Mouse (Mus musculus) neural tube, embryonic 13.5 days (tissue): ENCODE data around the gene Uqcc1. TPM values are rescaled to one million over a fixed set of nuclear protein-coding genes. Genes with fewer than 3 reads are reported as not detected.

Experiments
- ATAC-seq: fragments of 200-750 bp; cut with Nextera tagmentation; 2 replicates; pipeline ENCODE4 v1.8.0; 2017; ENCODE audit warnings: low read depth, mild to moderate bottlenecking, moderate TSS enrichment, moderate library complexity
- H3K27ac ChIP-seq: fragments of 300-500 bp; sonication (generic); replicated peaks from 2 replicates; pipeline ENCODE4 v1.5.1; 2015; ENCODE audit warnings: moderate library complexity, mild to moderate bottlenecking, inconsistent platforms
- H3K27me3 ChIP-seq: fragments of 300-500 bp; sonication (generic); 2 replicates; pipeline ENCODE4 v1.6.1; 2015; ENCODE audit warnings: mild to moderate bottlenecking, inconsistent platforms
- H3K36me3 ChIP-seq: fragments of 300-500 bp; sonication (generic); 2 replicates; pipeline ENCODE4 v1.6.1; 2015; ENCODE audit warnings: mild to moderate bottlenecking, inconsistent platforms
- H3K4me1 ChIP-seq: fragments of 300-500 bp; sonication (generic); replicated peaks from 2 replicates; pipeline ENCODE4 v1.6.1; 2015; ENCODE audit warnings: inconsistent platforms
- H3K4me2 ChIP-seq: fragments of 300-500 bp; sonication (generic); 2 replicates; pipeline ENCODE4 v1.6.1; 2015; ENCODE audit warnings: inconsistent platforms, mild to moderate bottlenecking, moderate library complexity
- H3K4me3 ChIP-seq: fragments of 300-500 bp; sonication (generic); 2 replicates; pipeline ENCODE4 v1.5.1; 2015; ENCODE audit warnings: mild to moderate bottlenecking, inconsistent platforms
- H3K9ac ChIP-seq: fragments of 300-500 bp; sonication (generic); 2 replicates; pipeline ENCODE4 v1.6.1; 2015; ENCODE audit warnings: moderate library complexity, mild to moderate bottlenecking, inconsistent platforms
- H3K9me3 ChIP-seq: fragments of 300-500 bp; sonication (generic); 2 replicates; pipeline ENCODE4 v1.6.1; 2016; ENCODE audit warnings: inconsistent platforms
- WGBS: fragments of 180-500 bp; shearing (Covaris S2); methylation state at CpG from one replicate; pipeline ENCODE4 v1.1.7; 2015; 5-methylcytosine and 5-hydroxymethylcytosine counted together
- polyA plus RNA-seq: library from polyadenylated mRNA; unstranded; fragments of >200 nt; fragmentation: Nextera tagmentation; extraction: Ambion mirVana; gene quantifications from 2 replicates; pipeline ENCODE4 v1.2.1, GENCODE M21; 2015

The Uqcc1 gene
- 69.7 and 73.1 TPM in 2 replicates for polyA plus RNA-seq

- Histone ChIP-seq H3K36me3 (no peaks in the 10 kb centered on the region), H3K27me3 (no peaks in the 10 kb centered on the region), H3K9ac (peak within 1 kb of the TSS; percentile 78), H3K27ac (peak within 1 kb of the TSS; percentile 89), H3K4me1 (peaks cover 23% of the 10 kb centered on the region), H3K4me3 (peak within 1 kb of the TSS; percentile 67), H3K9me3 (no peaks in the 10 kb centered on the region), H3K4me2 (peak within 1 kb of the TSS; percentile 89)
- ATAC-seq = peak; percentile 95
- under 1% methylated on average over 38 of the region's 38 CpGs for WGBS
Measured at GRCm38 (mm10) chr2:155929531-155930442, at the start of gene Uqcc1. TSS of gene Uqcc1 (minus strand) at chr2:155930310.

- WGBS = 83% methylated on average over 5 of the region's 5 CpGs
- peaks cover 92% of the 10 kb centered on the region for H3K36me3 ChIP-seq
Measured at GRCm38 (mm10) chr2:155979328-155979991, 49.4 kb upstream of the Uqcc1 start.

GRCm38 (mm10) chr2:155974087-155974731, 44.1 kb upstream of the Uqcc1 start:
- 86% methylated on average over 14 of the region's 14 CpGs for WGBS
- Histone ChIP-seq H3K27me3 (no peaks in the 10 kb centered on the region), H3K4me1 (no peaks in the 10 kb centered on the region), H3K36me3 (peaks cover 87% of the 10 kb centered on the region), H3K9me3 (no peaks in the 10 kb centered on the region), H3K27ac (no peak overlapping the region), H3K9ac (no peak overlapping the region), H3K4me2 (no peak overlapping the region), H3K4me3 (no peak overlapping the region)
- no peak for ATAC-seq

More at GRCm38 (mm10) chr2:155979328-155979991, 49.4 kb upstream of the Uqcc1 start:
- no peak overlapping the region for H3K9ac ChIP-seq
- H3K4me1 ChIP-seq = no peaks in the 10 kb centered on the region
- H3K4me2 ChIP-seq = no peak overlapping the region
- no peak overlapping the region for H3K4me3 ChIP-seq
- no peaks in the 10 kb centered on the region for H3K27me3 ChIP-seq
- no peaks in the 10 kb centered on the region for H3K9me3 ChIP-seq
- H3K27ac ChIP-seq = no peak overlapping the region
- no peak for ATAC-seq

- no peaks in the 10 kb centered on the region for H3K9me3 ChIP-seq
- no peak for ATAC-seq
- H3K9ac ChIP-seq = no peak overlapping the region
- H3K36me3 ChIP-seq = peaks cover 90% of the 10 kb centered on the region
- 88% methylated on average over 6 of the region's 6 CpGs for WGBS
- H3K4me1 ChIP-seq = no peaks in the 10 kb centered on the region
- no peaks in the 10 kb centered on the region for H3K27me3 ChIP-seq
- no peak overlapping the region for H3K4me2 ChIP-seq
- no peak overlapping the region for H3K27ac ChIP-seq
- H3K4me3 ChIP-seq = no peak overlapping the region
Measured at GRCm38 (mm10) chr2:155973348-155973747, 43.2 kb upstream of the Uqcc1 start.

GRCm38 (mm10) chr2:155962991-155963390, 32.9 kb upstream of the Uqcc1 start:
- H3K9ac ChIP-seq = no peak overlapping the region
- H3K27me3 ChIP-seq = no peaks in the 10 kb centered on the region
- 42% methylated on average over 1 of the region's 1 CpGs for WGBS
- peak overlapping the region; percentile 65 for H3K27ac ChIP-seq
- 0 out of 2 replicates have a peak, but pooled peaks have one; percentile 19 for ATAC-seq
- H3K36me3 ChIP-seq = peaks cover 54% of the 10 kb centered on the region
- H3K9me3 ChIP-seq = no peaks in the 10 kb centered on the region
- H3K4me2 ChIP-seq = no peak overlapping the region
- peaks cover 13% of the 10 kb centered on the region for H3K4me1 ChIP-seq
- no peak overlapping the region for H3K4me3 ChIP-seq

GRCm38 (mm10) chr2:155961862-155962261, 31.8 kb upstream of the Uqcc1 start:
- 64% methylated on average over 10 of the region's 10 CpGs for WGBS
- H3K4me1 ChIP-seq = peaks cover 23% of the 10 kb centered on the region
- ATAC-seq = no peak
- H3K27ac ChIP-seq = no peak overlapping the region; the same call in 1 of the 2 replicates
- no peak overlapping the region for H3K4me2 ChIP-seq
- H3K36me3 ChIP-seq = peaks cover 43% of the 10 kb centered on the region
- no peak overlapping the region for H3K9ac ChIP-seq
- no peaks in the 10 kb centered on the region for H3K9me3 ChIP-seq
- no peak overlapping the region for H3K4me3 ChIP-seq
- no peaks in the 10 kb centered on the region for H3K27me3 ChIP-seq

- Histone ChIP-seq H3K4me3 (no peak overlapping the region), H3K4me1 (peaks cover 24% of the 10 kb centered on the region), H3K27me3 (no peaks in the 10 kb centered on the region), H3K9me3 (no peaks in the 10 kb centered on the region), H3K4me2 (no peak overlapping the region), H3K9ac (no peak overlapping the region), H3K36me3 (peaks cover 25% of the 10 kb centered on the region), H3K27ac (no peak overlapping the region)
- ATAC-seq = no peak
- WGBS = 89% methylated on average over 5 of the region's 5 CpGs
Measured at GRCm38 (mm10) chr2:155959981-155960380, 29.9 kb upstream of the Uqcc1 start.

- ATAC-seq = peak; percentile 96
- 0 out of 2 replicates have a peak, but pooled peaks cover 3% of the 10 kb centered on the region for H3K36me3 ChIP-seq
- H3K4me1 ChIP-seq = peaks cover 10% of the 10 kb centered on the region
- peak within 1 kb of the TSS; percentile 94 for H3K4me3 ChIP-seq
- WGBS = under 1% methylated on average over 59 of the region's 59 CpGs
- H3K9me3 ChIP-seq = no peaks in the 10 kb centered on the region
- peak within 1 kb of the TSS; percentile 72 for H3K4me2 ChIP-seq
- peaks cover 6% of the 10 kb centered on the region for H3K27me3 ChIP-seq
- peak within 1 kb of the TSS; percentile 92 for H3K27ac ChIP-seq
- peak within 1 kb of the TSS; percentile 93 for H3K9ac ChIP-seq
Measured at GRCm38 (mm10) chr2:155956134-155957059, 26.3 kb upstream of the Uqcc1 start, which contains the start of gene Cep250. TSS of gene Cep250 (plus strand) at chr2:155956458.

GRCm38 (mm10) chr2:155952006-155952405, 21.9 kb upstream of the Uqcc1 start:
- no peak for ATAC-seq
- no peak overlapping the region for H3K4me2 ChIP-seq

GRCm38 (mm10) chr2:155949362-155949761, 19.3 kb upstream of the Uqcc1 start:
- WGBS = 6% methylated on average over 6 of the region's 6 CpGs
- ATAC-seq = peak; percentile 57
- H3K36me3 ChIP-seq = no peaks in the 10 kb centered on the region

More at GRCm38 (mm10) chr2:155952006-155952405, 21.9 kb upstream of the Uqcc1 start:
- Histone ChIP-seq H3K9ac (no peak overlapping the region), H3K27me3 (peaks cover 6% of the 10 kb centered on the region), H3K36me3 (no peaks in the 10 kb centered on the region), H3K9me3 (no peaks in the 10 kb centered on the region), H3K4me3 (no peak overlapping the region), H3K27ac (no peak overlapping the region), H3K4me1 (peaks cover 27% of the 10 kb centered on the region)

GRCm38 (mm10) chr2:155947390-155948002, 17.4 kb upstream of the Uqcc1 start:
- Histone ChIP-seq H3K4me1 (peaks cover 65% of the 10 kb centered on the region), H3K9ac (no peak overlapping the region), H3K4me2 (no peak overlapping the region), H3K4me3 (no peak overlapping the region), H3K27me3 (no peaks in the 10 kb centered on the region), H3K9me3 (no peaks in the 10 kb centered on the region), H3K27ac (no peak overlapping the region), H3K36me3 (no peaks in the 10 kb centered on the region)
- ATAC-seq = no peak
- WGBS = 66% methylated on average over 5 of the region's 5 CpGs

More at GRCm38 (mm10) chr2:155949362-155949761, 19.3 kb upstream of the Uqcc1 start:
- Histone ChIP-seq H3K4me1 (peaks cover 50% of the 10 kb centered on the region), H3K4me3 (no peak overlapping the region), H3K27ac (peak overlapping the region; percentile 39), H3K9ac (no peak overlapping the region), H3K9me3 (no peaks in the 10 kb centered on the region), H3K27me3 (peaks cover 6% of the 10 kb centered on the region), H3K4me2 (no peak overlapping the region)
